Mouse (Mus musculus) embryo, embryonic 9.5 days (tissue): ENCODE data around the gene Nck1.
A peak's percentile ranks its signal among the peaks of the same experiment; 100 is the strongest.

ENCODE experiments used
- DNase-seq: peaks from one replicate; pipeline ENCODE4 v3.0.0-alpha.2; 2017; ENCODE audit errors: extremely low spot score

Gene Nck1

GRCm38 (mm10) chr9:100535618-100536262 is 10.2 kb downstream of the Nck1 start:
- no peak for DNase-seq

GRCm38 (mm10) chr9:100534686-100535085 is 11.2 kb downstream of the Nck1 start:
- no peak for DNase-seq

- no peak for DNase-seq
Measured at GRCm38 (mm10) chr9:100532847-100533505, 13.0 kb downstream of the Nck1 start.

GRCm38 (mm10) chr9:100531296-100531695 is 14.6 kb downstream of the Nck1 start:
- DNase-seq: no peak

GRCm38 (mm10) chr9:100525225-100525624 is 20.7 kb downstream of the Nck1 start:
- DNase-seq: no peak

GRCm38 (mm10) chr9:100522029-100522428 is 23.9 kb downstream of the Nck1 start:
- DNase-seq: no peak

GRCm38 (mm10) chr9:100520586-100520985 is 25.3 kb downstream of the Nck1 start:
- peak; percentile 55 for DNase-seq

- DNase-seq: no peak
Measured at GRCm38 (mm10) chr9:100520012-100520411, 25.9 kb downstream of the Nck1 start.

- DNase-seq: no peak
Measured at GRCm38 (mm10) chr9:100507581-100507980, 38.4 kb downstream of the Nck1 start.

- no peak for DNase-seq
Measured at GRCm38 (mm10) chr9:100506652-100507051, 39.3 kb downstream of the Nck1 start.

- no peak for DNase-seq
Measured at GRCm38 (mm10) chr9:100505498-100505897, 40.4 kb downstream of the Nck1 start.

GRCm38 (mm10) chr9:100493611-100494261 is 52.2 kb downstream of the Nck1 start:
- no peak for DNase-seq

- DNase-seq: no peak
Measured at GRCm38 (mm10) chr9:100491424-100491823, 54.5 kb downstream of the Nck1 start.

GRCm38 (mm10) chr9:100488969-100489368 is 57.0 kb downstream of the Nck1 start:
- no peak for DNase-seq

- no peak for DNase-seq
Measured at GRCm38 (mm10) chr9:100488056-100488713, 57.7 kb downstream of the Nck1 start.

- DNase-seq: no peak
Measured at GRCm38 (mm10) chr9:100486431-100486830, 59.5 kb downstream of the Nck1 start, which contains the start of gene Il20rb. Gene Il20rb, minus strand, starts transcription at chr9:100486788.

GRCm38 (mm10) chr9:100483318-100483717 is 62.6 kb downstream of the Nck1 start:
- no peak for DNase-seq

GRCm38 (mm10) chr9:100481626-100482025 is 64.3 kb downstream of the Nck1 start:
- no peak for DNase-seq

- DNase-seq: no peak
Measured at GRCm38 (mm10) chr9:100474056-100474455, 71.9 kb downstream of the Nck1 start.

GRCm38 (mm10) chr9:100473361-100473760 is 72.6 kb downstream of the Nck1 start:
- no peak for DNase-seq

GRCm38 (mm10) chr9:100472931-100473330 is 73.0 kb downstream of the Nck1 start:
- no peak for DNase-seq

GRCm38 (mm10) chr9:100471605-100471953 is 74.4 kb downstream of the Nck1 start:
- no peak for DNase-seq
